Mouse (Mus musculus): ENCODE results near the gene Tmem39a.

- TF ChIP-seq CTCF (IDR thresholded peaks at IDR 0.05; ENCODE audit: insufficient read depth, low read depth, low read length) (peak; percentile 52; the same call in 1 of the 2 replicates), POLR2A (IDR thresholded peaks at IDR 0.05; ENCODE audit: insufficient read depth, low read depth, low read length) (no peak)
Measured at GRCm38 (mm10) chr16:38632147-38632546, 73.6 kb downstream of the Tmem39a start.

Measured in olfactory bulb, adult 2 months (tissue).